Mouse (Mus musculus): ENCODE data around the gene Abcc9. TPM values are rescaled to one million over a fixed set of nuclear protein-coding genes. Genes with fewer than 3 reads are reported as not detected.

Gene Abcc9
- polyA plus RNA-seq, 1 experiment from 2014 or later = 1.4 TPM

- H3K4me2 ChIP-seq = no peak overlapping the region
- 39% methylated on average over 8 of the region's 8 CpGs for WGBS (ENCODE audit: insufficient replicate concordance)
- H3K4me1 ChIP-seq (replicated peaks) = peaks cover 7% of the 10 kb centered on the region; the same call in 1 of the 2 replicates
- ATAC-seq (ENCODE audit: insufficient read depth) = no peak
- no peaks in the 10 kb centered on the region for H3K27me3 ChIP-seq
- H3K9ac ChIP-seq = no peak overlapping the region
- H3K4me3 ChIP-seq (replicated peaks) = no peak overlapping the region
- H3K9me3 ChIP-seq (replicated peaks) = no peaks in the 10 kb centered on the region
- H3K36me3 ChIP-seq (replicated peaks) = no peaks in the 10 kb centered on the region
- no peak overlapping the region for H3K27ac ChIP-seq (replicated peaks)
These were observed 33.3 kb upstream of the Abcc9 start for GRCm38 (mm10) chr6:142735302-142736005.

- no peak for ATAC-seq (ENCODE audit: insufficient read depth)
- Histone ChIP-seq H3K27ac (replicated peaks) (no peak overlapping the region), H3K9me3 (replicated peaks) (no peaks in the 10 kb centered on the region), H3K36me3 (replicated peaks) (no peaks in the 10 kb centered on the region), H3K27me3 (no peaks in the 10 kb centered on the region), H3K4me2 (no peak overlapping the region), H3K4me3 (replicated peaks) (no peak overlapping the region), H3K4me1 (replicated peaks) (peaks cover 5% of the 10 kb centered on the region; the same call in 1 of the 2 replicates), H3K9ac (no peak overlapping the region)
- 63% methylated on average over 14 of the region's 14 CpGs for WGBS (ENCODE audit: insufficient replicate concordance)
These were observed 30.6 kb upstream of the Abcc9 start for GRCm38 (mm10) chr6:142732567-142733290.

- Histone ChIP-seq H3K36me3 (replicated peaks) (no peaks in the 10 kb centered on the region), H3K9ac (no peak overlapping the region), H3K27me3 (no peaks in the 10 kb centered on the region), H3K4me2 (no peak overlapping the region), H3K9me3 (replicated peaks) (no peaks in the 10 kb centered on the region), H3K27ac (replicated peaks) (no peak overlapping the region), H3K4me3 (replicated peaks) (no peak overlapping the region), H3K4me1 (replicated peaks) (no peaks in the 10 kb centered on the region)
- no peak for ATAC-seq (ENCODE audit: insufficient read depth)
- WGBS (ENCODE audit: insufficient replicate concordance) = 58% methylated on average over 4 of the region's 4 CpGs
These were observed 23.9 kb upstream of the Abcc9 start for GRCm38 (mm10) chr6:142726032-142726431.

- no peaks in the 10 kb centered on the region for H3K9me3 ChIP-seq (replicated peaks)
- no peak overlapping the region for H3K4me3 ChIP-seq (replicated peaks)
- H3K27ac ChIP-seq (replicated peaks) = no peak overlapping the region
- WGBS (ENCODE audit: insufficient replicate concordance) = 66% methylated on average over 8 of the region's 8 CpGs
- ATAC-seq (ENCODE audit: insufficient read depth) = no peak
- no peak overlapping the region for H3K9ac ChIP-seq
- H3K36me3 ChIP-seq (replicated peaks) = no peaks in the 10 kb centered on the region
- no peaks in the 10 kb centered on the region for H3K27me3 ChIP-seq
- H3K4me2 ChIP-seq = no peak overlapping the region
- no peaks in the 10 kb centered on the region for H3K4me1 ChIP-seq (replicated peaks)
These were observed 19.6 kb upstream of the Abcc9 start for GRCm38 (mm10) chr6:142721731-142722130.

- 55% methylated on average over 6 of the region's 6 CpGs for WGBS (ENCODE audit: insufficient replicate concordance)
- Histone ChIP-seq H3K4me1 (replicated peaks) (no peaks in the 10 kb centered on the region), H3K4me2 (no peak overlapping the region), H3K27ac (replicated peaks) (no peak overlapping the region), H3K4me3 (replicated peaks) (no peak overlapping the region), H3K36me3 (replicated peaks) (no peaks in the 10 kb centered on the region), H3K9ac (no peak overlapping the region), H3K27me3 (no peaks in the 10 kb centered on the region), H3K9me3 (replicated peaks) (no peaks in the 10 kb centered on the region)
- no peak for ATAC-seq (ENCODE audit: insufficient read depth)
These were observed 18.5 kb upstream of the Abcc9 start for GRCm38 (mm10) chr6:142720641-142721040.

GRCm38 (mm10) chr6:142718167-142718566, 16.1 kb upstream of the Abcc9 start:
- H3K4me3 ChIP-seq (replicated peaks) = no peak overlapping the region
- no peaks in the 10 kb centered on the region for H3K27me3 ChIP-seq
- H3K36me3 ChIP-seq (replicated peaks) = no peaks in the 10 kb centered on the region
- no peak overlapping the region for H3K27ac ChIP-seq (replicated peaks)
- no peaks in the 10 kb centered on the region for H3K4me1 ChIP-seq (replicated peaks)
- H3K9me3 ChIP-seq (replicated peaks) = no peaks in the 10 kb centered on the region
- WGBS (ENCODE audit: insufficient replicate concordance) = 69% methylated on average over 7 of the region's 7 CpGs
- no peak overlapping the region for H3K9ac ChIP-seq
- no peak for ATAC-seq (ENCODE audit: insufficient read depth)
- no peak overlapping the region for H3K4me2 ChIP-seq

- no peak for ATAC-seq (ENCODE audit: insufficient read depth)
- H3K9ac ChIP-seq = no peak overlapping the region
- no peaks in the 10 kb centered on the region for H3K9me3 ChIP-seq (replicated peaks)
- no peaks in the 10 kb centered on the region for H3K4me1 ChIP-seq (replicated peaks)
- no peaks in the 10 kb centered on the region for H3K36me3 ChIP-seq (replicated peaks)
- H3K27ac ChIP-seq (replicated peaks) = no peak overlapping the region
- H3K4me3 ChIP-seq (replicated peaks) = no peak overlapping the region
- WGBS (ENCODE audit: insufficient replicate concordance) = 49% methylated on average over 4 of the region's 4 CpGs
- H3K27me3 ChIP-seq = no peaks in the 10 kb centered on the region
- H3K4me2 ChIP-seq = no peak overlapping the region
These were observed 15.1 kb upstream of the Abcc9 start for GRCm38 (mm10) chr6:142717186-142717585.

- Histone ChIP-seq H3K4me1 (replicated peaks) (no peaks in the 10 kb centered on the region), H3K9me3 (replicated peaks) (no peaks in the 10 kb centered on the region), H3K27ac (replicated peaks) (no peak overlapping the region; the same call in 1 of the 2 replicates), H3K9ac (no peak overlapping the region), H3K36me3 (replicated peaks) (no peaks in the 10 kb centered on the region), H3K4me3 (replicated peaks) (no peak overlapping the region), H3K27me3 (no peaks in the 10 kb centered on the region), H3K4me2 (no peak overlapping the region)
- ATAC-seq (ENCODE audit: insufficient read depth) = no peak
- WGBS (ENCODE audit: insufficient replicate concordance) = 56% methylated on average over 8 of the region's 8 CpGs
These were observed 12.9 kb upstream of the Abcc9 start for GRCm38 (mm10) chr6:142715026-142715425.

GRCm38 (mm10) chr6:142711106-142711505, 9.0 kb upstream of the Abcc9 start:
- Histone ChIP-seq H3K9me3 (replicated peaks) (no peaks in the 10 kb centered on the region), H3K4me1 (replicated peaks) (no peaks in the 10 kb centered on the region), H3K9ac (no peak overlapping the region), H3K4me3 (replicated peaks) (no peak overlapping the region), H3K27ac (replicated peaks) (no peak overlapping the region), H3K36me3 (replicated peaks) (no peaks in the 10 kb centered on the region), H3K4me2 (no peak overlapping the region), H3K27me3 (no peaks in the 10 kb centered on the region)
- WGBS (ENCODE audit: insufficient replicate concordance) = 47% methylated on average over 4 of the region's 4 CpGs
- ATAC-seq (ENCODE audit: insufficient read depth) = no peak

GRCm38 (mm10) chr6:142710690-142711089, 8.6 kb upstream of the Abcc9 start:
- ATAC-seq (ENCODE audit: insufficient read depth) = no peak
- Histone ChIP-seq H3K36me3 (replicated peaks) (no peaks in the 10 kb centered on the region), H3K9ac (no peak overlapping the region), H3K9me3 (replicated peaks) (no peaks in the 10 kb centered on the region), H3K27ac (replicated peaks) (no peak overlapping the region), H3K4me3 (replicated peaks) (no peak overlapping the region), H3K4me1 (replicated peaks) (no peaks in the 10 kb centered on the region), H3K27me3 (no peaks in the 10 kb centered on the region), H3K4me2 (no peak overlapping the region)
- WGBS (ENCODE audit: insufficient replicate concordance) = 55% methylated on average over 6 of the region's 6 CpGs

GRCm38 (mm10) chr6:142708369-142708768, 6.3 kb upstream of the Abcc9 start:
- no peak overlapping the region for H3K4me2 ChIP-seq
- no peak overlapping the region for H3K27ac ChIP-seq (replicated peaks)
- no peaks in the 10 kb centered on the region for H3K9me3 ChIP-seq (replicated peaks)
- ATAC-seq (ENCODE audit: insufficient read depth) = no peak
- no peaks in the 10 kb centered on the region for H3K27me3 ChIP-seq
- H3K4me1 ChIP-seq (replicated peaks) = no peaks in the 10 kb centered on the region
- no peak overlapping the region for H3K9ac ChIP-seq
- WGBS (ENCODE audit: insufficient replicate concordance) = 53% methylated on average over 6 of the region's 6 CpGs
- H3K4me3 ChIP-seq (replicated peaks) = no peak overlapping the region
- H3K36me3 ChIP-seq (replicated peaks) = no peaks in the 10 kb centered on the region
